Mouse (Mus musculus) CH12.LX (cell line): ENCODE data around the gene Pirt. TPM values are rescaled to one million over a fixed set of nuclear protein-coding genes. Genes with fewer than 3 reads are reported as not detected.

Experiments used
- DNase-seq: peaks from one replicate; pipeline ENCODE4 v3.0.0-alpha.2; 2013; ENCODE audit errors: extremely low read depth
- H3K27ac ChIP-seq: 2 replicates; pipeline ENCODE4 v1.5.1; 2012; ENCODE audit warnings: low read depth, mild to moderate bottlenecking, control low read depth, moderate library complexity; ENCODE audit not compliant: insufficient read depth
- H3K27me3 ChIP-seq: replicated peaks from 2 replicates; pipeline ENCODE3; 2012; ENCODE audit warnings: inconsistent platforms
- H3K36me3 ChIP-seq, 2 experiments: replicated peaks in 1 of 2; 2 replicates each; pipeline versions ENCODE3 to v1.6.1; 2012; ENCODE audit warnings: inconsistent platforms in 1 of 2, low read length in 1 of 2, mild to moderate bottlenecking in 1 of 2, mixed read lengths in 1 of 2, moderate library complexity in 1 of 2; ENCODE audit not compliant: control insufficient read depth in 1 of 2, insufficient read depth in 1 of 2
- H3K4me1 ChIP-seq, 2 experiments: 2 replicates each; pipeline ENCODE4 v1.6.1; 2012; ENCODE audit warnings: inconsistent platforms in 1 of 2, moderate library complexity in 1 of 2; ENCODE audit not compliant: insufficient read depth in 2 of 2, control insufficient read depth in 1 of 2
- H3K4me2 ChIP-seq: 2 replicates; pipeline ENCODE4 v1.6.1; 2012; ENCODE audit warnings: low read depth, mild to moderate bottlenecking, control low read depth; ENCODE audit not compliant: poor library complexity, insufficient read depth, severe bottlenecking
- H3K4me3 ChIP-seq, 3 experiments: fragments of 150-350 bp in 1 of 3; sonication (generic) in 1 of 3; replicated peaks in 1 of 3; 2 replicates each; pipeline versions ENCODE3 to v1.5.1; 2011 to 2012; ENCODE audit warnings: low read depth in 2 of 3, low read length in 2 of 3, mild to moderate bottlenecking in 2 of 3, moderate library complexity in 2 of 3, control low read depth in 1 of 3, improper control_type of control experiment in 1 of 3, inconsistent platforms in 1 of 3, mixed read lengths in 1 of 3; ENCODE audit not compliant: poor library complexity in 1 of 3
- H3K79me2 ChIP-seq: replicated peaks from 2 replicates; pipeline ENCODE4 v1.6.1; 2012; ENCODE audit warnings: mild to moderate bottlenecking, moderate library complexity; ENCODE audit not compliant: control insufficient read depth, poor library complexity, insufficient read depth, severe bottlenecking; ENCODE audit errors: extremely low read depth
- H3K9ac ChIP-seq: 2 replicates; pipeline ENCODE4 v1.6.1; 2012; ENCODE audit warnings: low read depth, mild to moderate bottlenecking, control low read depth, moderate library complexity; ENCODE audit not compliant: insufficient read depth
- H3K9me3 ChIP-seq: replicated peaks from 2 replicates; pipeline ENCODE3; 2012; ENCODE audit warnings: low read length, inconsistent platforms, mixed read lengths
- CTCF ChIP-seq, 2 experiments: IDR thresholded peaks in 1 of 2; conservative IDR thresholded peaks in 1 of 2; 2 replicates each; pipeline ENCODE4 v1.5.1; 2011 to 2012; ENCODE audit warnings: low read depth in 2 of 2, low read length in 2 of 2, improper control_type of control experiment in 1 of 2, inconsistent platforms in 1 of 2, mild to moderate bottlenecking in 1 of 2, moderate library complexity in 1 of 2
- E2F4 ChIP-seq: IDR thresholded peaks from 2 replicates; pipeline ENCODE4 v1.6.1; 2011; ENCODE audit warnings: low read depth, low read length, improper control_type of control experiment; ENCODE audit not compliant: insufficient replicate concordance
- GABPA ChIP-seq: IDR thresholded peaks from 2 replicates; pipeline ENCODE4 v1.6.1; 2012; ENCODE audit warnings: low read depth, low read length, improper control_type of control experiment, inconsistent platforms; ENCODE audit not compliant: insufficient replicate concordance
- IRF4 ChIP-seq: IDR thresholded peaks from 2 replicates; pipeline ENCODE4 v1.6.1; 2014; ENCODE audit warnings: low read depth, mild to moderate bottlenecking, inconsistent platforms, low read length, improper control_type of control experiment
- JUN ChIP-seq: IDR thresholded peaks from 2 replicates; pipeline ENCODE4 v1.6.1; 2011; ENCODE audit warnings: low read depth, mild to moderate bottlenecking, low read length, improper control_type of control experiment, moderate library complexity; ENCODE audit not compliant: insufficient read depth
- JUND ChIP-seq: conservative IDR thresholded peaks from 2 replicates; pipeline ENCODE4 v1.6.1; 2011; ENCODE audit warnings: low read depth, low read length, improper control_type of control experiment
- KAT2A ChIP-seq: IDR thresholded peaks from 2 replicates; pipeline ENCODE4 v1.6.1; 2012; ENCODE audit warnings: low read length, improper control_type of control experiment, inconsistent platforms; ENCODE audit not compliant: insufficient replicate concordance
- MAZ ChIP-seq: IDR thresholded peaks from 2 replicates; pipeline ENCODE4 v1.6.1; 2012; ENCODE audit warnings: low read depth, mild to moderate bottlenecking, inconsistent platforms, low read length, improper control_type of control experiment, moderate library complexity
- NELFE ChIP-seq: IDR thresholded peaks from 2 replicates; pipeline ENCODE4 v1.6.1; 2011; ENCODE audit warnings: low read depth, low read length, improper control_type of control experiment
- NRF1 ChIP-seq: IDR thresholded peaks from 2 replicates; pipeline ENCODE4 v1.6.1; 2014; ENCODE audit warnings: low read depth, mild to moderate bottlenecking, inconsistent platforms, low read length, improper control_type of control experiment, moderate library complexity
- POLR2AphosphoS2 ChIP-seq: IDR thresholded peaks from 2 replicates; pipeline ENCODE4 v1.6.1; 2011; ENCODE audit warnings: low read depth, low read length, improper control_type of control experiment
- SIN3A ChIP-seq: IDR thresholded peaks from 2 replicates; pipeline ENCODE4 v1.6.1; 2012; ENCODE audit warnings: low read length, improper control_type of control experiment, inconsistent platforms
- UBTF ChIP-seq: IDR thresholded peaks from 2 replicates; pipeline ENCODE4 v1.6.1; 2012; ENCODE audit warnings: low read depth, mild to moderate bottlenecking, inconsistent platforms, low read length, improper control_type of control experiment, moderate library complexity
- USF1 ChIP-seq: IDR thresholded peaks from 2 replicates; pipeline ENCODE4 v1.6.1; 2014; ENCODE audit warnings: low read depth, mild to moderate bottlenecking, inconsistent platforms, low read length, improper control_type of control experiment
- ZKSCAN1 ChIP-seq: IDR thresholded peaks from 2 replicates; pipeline ENCODE4 v1.6.1; 2012; ENCODE audit warnings: low read depth, inconsistent platforms, low read length, improper control_type of control experiment, borderline replicate concordance
- ZNF384 ChIP-seq: IDR thresholded peaks from 2 replicates; pipeline ENCODE4 v1.6.1; 2012; ENCODE audit warnings: low read depth, low read length, improper control_type of control experiment, inconsistent platforms
- dilution Hi-C: fragments of 300-500 bp; cut with MboI; formaldehyde crosslinking; loops from 2 replicates; pipeline ENCODE4 v1.14.3; 2020; ENCODE audit warnings: low sequenced_read_pairs; ENCODE audit not compliant: extremely low pct_unique_long_range_greater_than_20kb, extremely low pct_ligation_motif_present
- in situ Hi-C: fragments of 300-500 bp; cut with MboI; formaldehyde crosslinking; loops from 3 replicates; pipeline ENCODE4 v1.14.3; 2019; ENCODE audit warnings: low sequenced_read_pairs, low pct_ligation_motif_present, low pct_unique_long_range_greater_than_20kb, mixed read lengths
- polyA plus RNA-seq: library from polyadenylated mRNA; unstranded; fragments of >175 nt; gene quantifications from 2 replicates; pipeline ENCODE4 v1.2.1, GENCODE M21; 2012; ENCODE audit warnings: low read depth; ENCODE audit not compliant: insufficient read length
- total RNA-seq, 2 experiments: library from RNA; depleted of rRNA; stranded (reverse); fragments of 300-350 nt in 1 of 2; fragments of >200 nt in 1 of 2; gene quantifications; 2 replicates each; pipeline ENCODE4 v1.2.3; 2012 to 2014

The Pirt gene
- total and polyA plus RNA-seq, 3 experiments: not detected

DNA sequence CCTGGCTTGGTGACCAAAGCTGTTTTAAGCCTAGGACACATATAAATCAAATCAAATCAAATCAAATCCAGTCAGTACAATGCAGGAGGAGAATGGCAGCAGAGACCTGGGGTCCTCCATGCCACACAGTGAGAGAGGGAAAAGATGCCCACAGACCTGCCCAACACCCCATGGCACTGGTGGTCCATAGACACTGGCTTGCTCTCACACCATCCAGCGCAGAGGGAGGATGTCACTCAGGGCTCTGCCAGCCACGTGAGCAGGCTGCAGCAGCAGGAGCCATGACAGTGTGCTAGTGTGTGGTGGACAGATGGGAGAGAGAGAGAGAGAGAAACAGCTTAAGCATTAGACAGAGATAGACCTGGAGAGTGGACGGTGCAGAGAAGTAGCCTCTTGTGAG, 19.2 kb upstream of the Pirt start:
- Histone ChIP-seq H3K9me3 (no peaks in the 10 kb centered on the region), H3K27ac (no peak overlapping the region), H3K4me1 (peaks cover 0 to 19% of the 10 kb centered on the region in 2 experiments; a peak in 1 of 4 replicates), H3K36me3 (no peaks in the 10 kb centered on the region), H3K9ac (no peak overlapping the region), H3K79me2 (no peaks in the 10 kb centered on the region), H3K4me2 (no peak overlapping the region), H3K27me3 (no peaks in the 10 kb centered on the region), H3K4me3 (no peak overlapping the region)
- dilution Hi-C loops (no loop called here), in situ Hi-C loops (loop anchor here (25.0 kb wide), 2 partner anchors 280 to 755 kb away; no protein-coding TSS in a partner anchor)
- no peak for DNase-seq
- TF ChIP-seq UBTF (no peak), SIN3A (no peak), POLR2AphosphoS2 (no peak), USF1 (no peak), JUND (no peak), ZNF384 (no peak), NELFE (no peak), NRF1 (no peak), GABPA (no peak), E2F4 (no peak), IRF4 (no peak), KAT2A (no peak), MAZ (no peak), ZKSCAN1 (no peak)

DNA sequence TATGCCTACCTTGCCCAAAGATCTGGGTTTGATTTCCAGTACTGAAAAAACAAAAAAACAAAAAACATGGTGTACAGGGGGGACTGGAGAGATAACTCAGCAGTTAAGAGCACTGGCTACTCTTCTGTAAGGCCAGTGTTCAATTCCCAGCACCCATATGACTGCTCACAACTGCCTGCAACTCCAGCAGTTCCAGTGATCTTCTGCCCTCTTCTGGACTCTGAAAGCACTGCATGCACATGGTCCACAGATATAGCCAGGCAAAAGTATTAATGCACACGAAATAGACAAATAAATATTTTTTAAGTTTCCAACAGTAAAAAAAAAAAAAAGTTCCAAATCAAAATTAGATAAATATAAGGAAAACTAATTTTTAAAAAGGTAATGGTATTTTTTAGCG, 13.0 kb upstream of the Pirt start:
- dilution Hi-C loops (no loop called here), in situ Hi-C loops (loop anchor here (25.0 kb wide), 2 partner anchors 286 to 761 kb away; no protein-coding TSS in a partner anchor)

More for the DNA sequence above, 13.0 kb upstream of the Pirt start:
- H3K4me3 ChIP-seq: no peak overlapping the region
- no peak for DNase-seq
- no peak overlapping the region for H3K9ac ChIP-seq
- no peaks in the 10 kb centered on the region for H3K9me3 ChIP-seq
- no peaks in the 10 kb centered on the region for H3K36me3 ChIP-seq
- H3K4me1 ChIP-seq: no peaks in the 10 kb centered on the region
- no peak overlapping the region for H3K27ac ChIP-seq
- H3K79me2 ChIP-seq: no peaks in the 10 kb centered on the region
- H3K4me2 ChIP-seq: no peak overlapping the region
- TF ChIP-seq GABPA: no peak
- peak in 1 of 2 experiments; percentile 20; a peak in 1 of 4 replicates for TF ChIP-seq CTCF (conservative IDR thresholded peaks at IDR 0.05 in 1 of 2, IDR thresholded peaks at IDR 0.05 in 1 of 2; ENCODE audit: low read depth in 2 of 2, low read length in 2 of 2)
- no peak for TF ChIP-seq JUN
- TF ChIP-seq JUND: no peak
- H3K27me3 ChIP-seq: peaks cover 30% of the 10 kb centered on the region
